Mouse (Mus musculus): ENCODE data around the gene Katnal1. TPM values are rescaled to one million over a fixed set of nuclear protein-coding genes. Genes with fewer than 3 reads are reported as not detected.

Gene Katnal1
- polyA plus RNA-seq, 1 experiment from 2014 or later, result 14.2 TPM

- Histone ChIP-seq H3K4me3 (ENCODE audit: low read depth, low read length) (no peak overlapping the region), H3K4me2 (no peak overlapping the region), H3K9ac (no peak overlapping the region), H3K9me3 (ENCODE audit: low read depth, low read length) (no peaks in the 10 kb centered on the region), H3K4me1 (ENCODE audit: insufficient read depth) (peaks cover 38% of the 10 kb centered on the region), H3K27ac (ENCODE audit: low read depth) (peak overlapping the region; percentile 64; the same call in 1 of the 2 replicates), H3K27me3 (ENCODE audit: insufficient read depth, low read length) (no peaks in the 10 kb centered on the region), H3K36me3 (ENCODE audit: insufficient read depth) (no peaks in the 10 kb centered on the region)
- DNase-seq, result peak; percentile 75
- 35% methylated on average over 9 of the region's 9 CpGs for WGBS
- no peak for TF ChIP-seq CTCF (IDR thresholded peaks at IDR 0.05; ENCODE audit: low read depth)
- peak; percentile 29; the same call in 1 of the 2 replicates for ATAC-seq (ENCODE audit: insufficient read depth)
Observed at GRCm38 (mm10) chr5:148969648-148970047, 40.5 kb upstream of the Katnal1 start.

GRCm38 (mm10) chr5:148968958-148969576 lies 39.9 kb upstream of the Katnal1 start:
- H3K36me3 ChIP-seq (ENCODE audit: insufficient read depth), result no peaks in the 10 kb centered on the region
- ATAC-seq (ENCODE audit: insufficient read depth) (no peak), DNase-seq (no peak)
- TF ChIP-seq CTCF (IDR thresholded peaks at IDR 0.05; ENCODE audit: low read depth), result no peak
- no peak overlapping the region for H3K4me2 ChIP-seq
- H3K27me3 ChIP-seq (ENCODE audit: insufficient read depth, low read length), result no peaks in the 10 kb centered on the region
- peak overlapping the region; percentile 64 for H3K27ac ChIP-seq (ENCODE audit: low read depth)
- 40% methylated on average over 7 of the region's 7 CpGs for WGBS
- no peak overlapping the region for H3K4me3 ChIP-seq (ENCODE audit: low read depth, low read length)
- H3K9ac ChIP-seq, result no peak overlapping the region
- no peaks in the 10 kb centered on the region for H3K9me3 ChIP-seq (ENCODE audit: low read depth, low read length)
- H3K4me1 ChIP-seq (ENCODE audit: insufficient read depth), result peaks cover 38% of the 10 kb centered on the region

- H3K4me1 ChIP-seq (ENCODE audit: insufficient read depth), result peaks cover 38% of the 10 kb centered on the region
- ATAC-seq (ENCODE audit: insufficient read depth), result no peak
- no peak for TF ChIP-seq CTCF (IDR thresholded peaks at IDR 0.05; ENCODE audit: low read depth)
- H3K9ac ChIP-seq, result no peak overlapping the region
- 71% methylated on average over 5 of the region's 5 CpGs for WGBS
- no peaks in the 10 kb centered on the region for H3K36me3 ChIP-seq (ENCODE audit: insufficient read depth)
- H3K4me3 ChIP-seq (ENCODE audit: low read depth, low read length), result no peak overlapping the region
- H3K27me3 ChIP-seq (ENCODE audit: insufficient read depth, low read length), result no peaks in the 10 kb centered on the region
- no peak for DNase-seq
- H3K27ac ChIP-seq (ENCODE audit: low read depth), result no peak overlapping the region
- no peaks in the 10 kb centered on the region for H3K9me3 ChIP-seq (ENCODE audit: low read depth, low read length)
- H3K4me2 ChIP-seq, result no peak overlapping the region
Observed at GRCm38 (mm10) chr5:148968179-148968578, 39.1 kb upstream of the Katnal1 start.

GRCm38 (mm10) chr5:148966395-148966794 lies 37.3 kb upstream of the Katnal1 start:
- H3K9me3 ChIP-seq (ENCODE audit: low read depth, low read length), result no peaks in the 10 kb centered on the region
- H3K36me3 ChIP-seq (ENCODE audit: insufficient read depth), result no peaks in the 10 kb centered on the region
- H3K27ac ChIP-seq (ENCODE audit: low read depth), result peak overlapping the region; percentile 87
- 0 out of 2 replicates have a peak overlapping the region, but pooled peaks have one; percentile 29 for H3K4me2 ChIP-seq
- no peaks in the 10 kb centered on the region for H3K27me3 ChIP-seq (ENCODE audit: insufficient read depth, low read length)
- DNase-seq (no peak), ATAC-seq (ENCODE audit: insufficient read depth) (no peak)
- no peak overlapping the region for H3K4me3 ChIP-seq (ENCODE audit: low read depth, low read length)
- no peak for TF ChIP-seq CTCF (IDR thresholded peaks at IDR 0.05; ENCODE audit: low read depth)
- H3K9ac ChIP-seq, result no peak overlapping the region
- WGBS, result 46% methylated on average over 6 of the region's 6 CpGs
- H3K4me1 ChIP-seq (ENCODE audit: insufficient read depth), result peaks cover 33% of the 10 kb centered on the region

- H3K27ac ChIP-seq (ENCODE audit: low read depth), result peak overlapping the region; percentile 87
- ATAC-seq (ENCODE audit: insufficient read depth) (peak; percentile 84), DNase-seq (peak; percentile 85)
- no peak overlapping the region for H3K9ac ChIP-seq
- H3K4me2 ChIP-seq, result peak overlapping the region; percentile 29
- 7% methylated on average over 13 of the region's 13 CpGs for WGBS
- no peaks in the 10 kb centered on the region for H3K27me3 ChIP-seq (ENCODE audit: insufficient read depth, low read length)
- no peak for TF ChIP-seq CTCF (IDR thresholded peaks at IDR 0.05; ENCODE audit: low read depth)
- H3K9me3 ChIP-seq (ENCODE audit: low read depth, low read length), result no peaks in the 10 kb centered on the region
- H3K36me3 ChIP-seq (ENCODE audit: insufficient read depth), result no peaks in the 10 kb centered on the region
- H3K4me1 ChIP-seq (ENCODE audit: insufficient read depth), result peaks cover 33% of the 10 kb centered on the region
- H3K4me3 ChIP-seq (ENCODE audit: low read depth, low read length), result no peak overlapping the region
Observed at GRCm38 (mm10) chr5:148965691-148966333, 36.7 kb upstream of the Katnal1 start.

- ATAC-seq (ENCODE audit: insufficient read depth) (no peak), DNase-seq (peak; percentile 55)
- no peaks in the 10 kb centered on the region for H3K36me3 ChIP-seq (ENCODE audit: insufficient read depth)
- no peaks in the 10 kb centered on the region for H3K9me3 ChIP-seq (ENCODE audit: low read depth, low read length)
- WGBS, result 37% methylated on average over 15 of the region's 15 CpGs
- H3K4me2 ChIP-seq, result peak overlapping the region; percentile 29; the same call in 1 of the 2 replicates
- peaks cover 33% of the 10 kb centered on the region for H3K4me1 ChIP-seq (ENCODE audit: insufficient read depth)
- H3K9ac ChIP-seq, result no peak overlapping the region
- H3K27me3 ChIP-seq (ENCODE audit: insufficient read depth, low read length), result no peaks in the 10 kb centered on the region
- H3K27ac ChIP-seq (ENCODE audit: low read depth), result peak overlapping the region; percentile 87
- no peak overlapping the region for H3K4me3 ChIP-seq (ENCODE audit: low read depth, low read length)
- no peak for TF ChIP-seq CTCF (IDR thresholded peaks at IDR 0.05; ENCODE audit: low read depth)
Observed at GRCm38 (mm10) chr5:148965089-148965591, 36.0 kb upstream of the Katnal1 start.

- no peak for DNase-seq
- Histone ChIP-seq H3K27ac (ENCODE audit: low read depth) (no peak overlapping the region), H3K4me1 (ENCODE audit: insufficient read depth) (peaks cover 29% of the 10 kb centered on the region), H3K4me2 (no peak overlapping the region), H3K9me3 (ENCODE audit: low read depth, low read length) (no peaks in the 10 kb centered on the region), H3K9ac (no peak overlapping the region), H3K27me3 (ENCODE audit: insufficient read depth, low read length) (no peaks in the 10 kb centered on the region), H3K4me3 (ENCODE audit: low read depth, low read length) (no peak overlapping the region), H3K36me3 (ENCODE audit: insufficient read depth) (no peaks in the 10 kb centered on the region)
- ATAC-seq (ENCODE audit: insufficient read depth), result no peak
- no peak for TF ChIP-seq CTCF (IDR thresholded peaks at IDR 0.05; ENCODE audit: low read depth)
- 68% methylated on average over 1 of the region's 1 CpGs for WGBS
Observed at GRCm38 (mm10) chr5:148964251-148964650, 35.1 kb upstream of the Katnal1 start.
